Mouse (Mus musculus) midbrain, embryonic 15.5 days (tissue): ENCODE results near the gene Zrsr1. TPM values are rescaled to one million over a fixed set of nuclear protein-coding genes. Genes with fewer than 3 reads are reported as not detected.

Experiments
- ATAC-seq: fragments of 200-750 bp; cut with Nextera tagmentation; replicated peaks from 2 replicates; pipeline ENCODE4 v1.8.0; 2017; ENCODE audit warnings: moderate TSS enrichment
- H3K27ac ChIP-seq: fragments of 300-500 bp; sonication (generic); 2 replicates; pipeline ENCODE4 v1.5.1; 2015; ENCODE audit warnings: mild to moderate bottlenecking, inconsistent platforms
- H3K27me3 ChIP-seq: fragments of 300-500 bp; sonication (generic); replicated peaks from 2 replicates; pipeline ENCODE4 v1.6.1; 2015; ENCODE audit warnings: inconsistent platforms
- H3K36me3 ChIP-seq: fragments of 300-500 bp; sonication (generic); replicated peaks from 2 replicates; pipeline ENCODE4 v1.6.1; 2015; ENCODE audit warnings: inconsistent platforms
- H3K4me1 ChIP-seq: fragments of 300-500 bp; sonication (generic); 2 replicates; pipeline ENCODE4 v1.6.1; 2015; ENCODE audit warnings: inconsistent platforms
- H3K4me2 ChIP-seq: fragments of 300-500 bp; sonication (generic); 2 replicates; pipeline ENCODE4 v1.6.1; 2015; ENCODE audit warnings: inconsistent platforms, mild to moderate bottlenecking, moderate library complexity
- H3K4me3 ChIP-seq: fragments of 300-500 bp; sonication (generic); 2 replicates; pipeline ENCODE4 v1.5.1; 2015; ENCODE audit warnings: mild to moderate bottlenecking, inconsistent platforms
- H3K9ac ChIP-seq: fragments of 300-500 bp; sonication (generic); 2 replicates; pipeline ENCODE4 v1.6.1; 2015; ENCODE audit warnings: mild to moderate bottlenecking, inconsistent platforms
- H3K9me3 ChIP-seq: fragments of 300-500 bp; sonication (generic); 2 replicates; pipeline ENCODE4 v1.6.1; 2016; ENCODE audit warnings: inconsistent platforms
- WGBS: fragments of 180-500 bp; shearing (Covaris S2); methylation state at CpG from one replicate; pipeline ENCODE4 v1.1.7; 2015; ENCODE audit warnings: mixed read lengths; 5-methylcytosine and 5-hydroxymethylcytosine counted together
- polyA plus RNA-seq: library from polyadenylated mRNA; unstranded; fragments of >200 nt; fragmentation: Nextera tagmentation; extraction: Ambion mirVana; gene quantifications from 2 replicates; pipeline ENCODE4 v1.2.1, GENCODE M21; 2015

Gene Zrsr1
- polyA plus RNA-seq, 1 experiment from 2014 or later = 7.6 TPM

- no peak overlapping the region for H3K4me3 ChIP-seq
- no peak for ATAC-seq
- no peaks in the 10 kb centered on the region for H3K27me3 ChIP-seq
- WGBS = 92% methylated on average over 7 of the region's 7 CpGs
- no peaks in the 10 kb centered on the region for H3K9me3 ChIP-seq
- no peaks in the 10 kb centered on the region for H3K4me1 ChIP-seq
- no peak overlapping the region for H3K9ac ChIP-seq
- H3K27ac ChIP-seq = no peak overlapping the region
- H3K4me2 ChIP-seq = no peak overlapping the region
- no peaks in the 10 kb centered on the region for H3K36me3 ChIP-seq
Measured at GRCm38 (mm10) chr11:22952668-22953067, 19.1 kb upstream of the Zrsr1 start.

- Histone ChIP-seq H3K4me1 (no peaks in the 10 kb centered on the region), H3K27ac (no peak overlapping the region), H3K4me3 (no peak overlapping the region), H3K9me3 (no peaks in the 10 kb centered on the region), H3K27me3 (no peaks in the 10 kb centered on the region), H3K9ac (no peak overlapping the region), H3K4me2 (no peak overlapping the region), H3K36me3 (no peaks in the 10 kb centered on the region)
- 91% methylated on average over 6 of the region's 6 CpGs for WGBS
- ATAC-seq = no peak
Measured at GRCm38 (mm10) chr11:22956346-22956745, 15.5 kb upstream of the Zrsr1 start.

- Histone ChIP-seq H3K9me3 (no peaks in the 10 kb centered on the region), H3K27ac (no peak overlapping the region), H3K4me1 (no peaks in the 10 kb centered on the region), H3K9ac (no peak overlapping the region), H3K36me3 (no peaks in the 10 kb centered on the region), H3K27me3 (no peaks in the 10 kb centered on the region), H3K4me2 (no peak overlapping the region), H3K4me3 (no peak overlapping the region)
- 76% methylated on average over 4 of the region's 4 CpGs for WGBS
- 0 out of 2 replicates have a peak, but pooled peaks have one; percentile 33 for ATAC-seq
Measured at GRCm38 (mm10) chr11:22956830-22957229, 15.0 kb upstream of the Zrsr1 start.

- Histone ChIP-seq H3K4me3 (no peak overlapping the region), H3K4me2 (no peak overlapping the region), H3K36me3 (no peaks in the 10 kb centered on the region), H3K9ac (no peak overlapping the region), H3K9me3 (no peaks in the 10 kb centered on the region), H3K27me3 (no peaks in the 10 kb centered on the region), H3K27ac (no peak overlapping the region), H3K4me1 (no peaks in the 10 kb centered on the region)
- WGBS = 92% methylated on average over 4 of the region's 4 CpGs
- no peak for ATAC-seq
Measured at GRCm38 (mm10) chr11:22957791-22958374, 13.9 kb upstream of the Zrsr1 start.

- no peaks in the 10 kb centered on the region for H3K36me3 ChIP-seq
- no peaks in the 10 kb centered on the region for H3K4me1 ChIP-seq
- no peak overlapping the region for H3K4me3 ChIP-seq
- H3K27me3 ChIP-seq = no peaks in the 10 kb centered on the region
- no peak overlapping the region for H3K27ac ChIP-seq
- 97% methylated on average over 1 of the region's 1 CpGs for WGBS
- no peak overlapping the region for H3K4me2 ChIP-seq
- H3K9ac ChIP-seq = no peak overlapping the region
- ATAC-seq = no peak
- H3K9me3 ChIP-seq = no peaks in the 10 kb centered on the region
Measured at GRCm38 (mm10) chr11:22962101-22962500, 9.7 kb upstream of the Zrsr1 start.

- Histone ChIP-seq H3K4me3 (no peak overlapping the region), H3K4me2 (no peak overlapping the region), H3K9ac (no peak overlapping the region), H3K27ac (no peak overlapping the region), H3K4me1 (no peaks in the 10 kb centered on the region), H3K27me3 (no peaks in the 10 kb centered on the region), H3K36me3 (no peaks in the 10 kb centered on the region), H3K9me3 (peaks cover 3% of the 10 kb centered on the region; the same call in 1 of the 2 replicates)
- no peak for ATAC-seq
- 82% methylated on average over 4 of the region's 4 CpGs for WGBS
Measured at GRCm38 (mm10) chr11:22964401-22964800, 7.4 kb upstream of the Zrsr1 start.

GRCm38 (mm10) chr11:22965503-22965902 lies 6.3 kb upstream of the Zrsr1 start:
- Histone ChIP-seq H3K4me3 (no peak overlapping the region), H3K36me3 (no peaks in the 10 kb centered on the region), H3K9ac (no peak overlapping the region), H3K27me3 (no peaks in the 10 kb centered on the region), H3K27ac (no peak overlapping the region), H3K9me3 (peaks cover 3% of the 10 kb centered on the region; the same call in 1 of the 2 replicates), H3K4me2 (no peak overlapping the region), H3K4me1 (no peaks in the 10 kb centered on the region)
- no peak for ATAC-seq
- 84% methylated on average over 4 of the region's 4 CpGs for WGBS

GRCm38 (mm10) chr11:22969486-22969885 lies 2.3 kb upstream of the Zrsr1 start:
- ATAC-seq = no peak

GRCm38 (mm10) chr11:22970546-22970945 lies 1.3 kb upstream of the Zrsr1 start:
- Histone ChIP-seq H3K27ac (no peak overlapping the region), H3K4me2 (no peak overlapping the region), H3K4me1 (peaks cover 13% of the 10 kb centered on the region), H3K4me3 (no peak overlapping the region), H3K9me3 (peaks cover 3% of the 10 kb centered on the region), H3K36me3 (no peaks in the 10 kb centered on the region; the same call in 1 of the 2 replicates), H3K27me3 (no peaks in the 10 kb centered on the region), H3K9ac (no peak overlapping the region)
- no peak for ATAC-seq
- 98% methylated on average over 1 of the region's 1 CpGs for WGBS

More at GRCm38 (mm10) chr11:22969486-22969885, 2.3 kb upstream of the Zrsr1 start:
- Histone ChIP-seq H3K9ac (no peak overlapping the region), H3K4me2 (no peak overlapping the region), H3K36me3 (no peaks in the 10 kb centered on the region; the same call in 1 of the 2 replicates), H3K9me3 (peaks cover 3% of the 10 kb centered on the region), H3K27ac (no peak overlapping the region), H3K27me3 (no peaks in the 10 kb centered on the region), H3K4me1 (peaks cover 7% of the 10 kb centered on the region), H3K4me3 (no peak overlapping the region)
- 72% methylated on average over 6 of the region's 6 CpGs for WGBS

GRCm38 (mm10) chr11:22972746-22973526 lies 1.1 kb downstream of the Zrsr1 start:
- Histone ChIP-seq H3K27me3 (no peaks in the 10 kb centered on the region), H3K4me2 (peak overlapping the region; percentile 58), H3K9me3 (peaks cover under 1% of the 10 kb centered on the region; the same call in 1 of the 2 replicates), H3K4me3 (peak overlapping the region; percentile 57), H3K27ac (peak overlapping the region; percentile 76), H3K36me3 (no peaks in the 10 kb centered on the region; the same call in 1 of the 2 replicates), H3K9ac (peak overlapping the region; percentile 61), H3K4me1 (peaks cover 27% of the 10 kb centered on the region)
- peak; percentile 76 for ATAC-seq
- 45% methylated on average over 45 of the region's 46 CpGs for WGBS

GRCm38 (mm10) chr11:22973599-22973998 lies 1.8 kb downstream of the Zrsr1 start:
- H3K36me3 ChIP-seq = no peaks in the 10 kb centered on the region; the same call in 1 of the 2 replicates
- H3K27ac ChIP-seq = peak overlapping the region; percentile 76
- H3K9me3 ChIP-seq = no peaks in the 10 kb centered on the region; the same call in 1 of the 2 replicates
- peak overlapping the region; percentile 54 for H3K4me2 ChIP-seq
- H3K9ac ChIP-seq = peak overlapping the region; percentile 41; the same call in 1 of the 2 replicates
- no peaks in the 10 kb centered on the region for H3K27me3 ChIP-seq
- H3K4me3 ChIP-seq = peak overlapping the region; percentile 57
- no peak for ATAC-seq
- 39% methylated on average over 14 of the region's 14 CpGs for WGBS
- peaks cover 30% of the 10 kb centered on the region for H3K4me1 ChIP-seq

GRCm38 (mm10) chr11:22978215-22978614 lies 6.4 kb downstream of the Zrsr1 start:
- Histone ChIP-seq H3K27me3 (no peaks in the 10 kb centered on the region), H3K27ac (no peak overlapping the region), H3K9ac (no peak overlapping the region), H3K36me3 (no peaks in the 10 kb centered on the region; the same call in 1 of the 2 replicates), H3K9me3 (no peaks in the 10 kb centered on the region), H3K4me3 (no peak overlapping the region), H3K4me1 (peaks cover 62% of the 10 kb centered on the region), H3K4me2 (no peak overlapping the region)
- 94% methylated on average over 3 of the region's 3 CpGs for WGBS
- ATAC-seq = no peak
